Mouse (Mus musculus): ENCODE results near the gene Syf2. TPM values are rescaled to one million over a fixed set of nuclear protein-coding genes. Genes with fewer than 3 reads are reported as not detected.
"Not testable (repeated sequence)": the region's sequence is repeated elsewhere in the genome, so short reads cannot be mapped to it uniquely, and the experiment has no call there.

Gene Syf2
- total RNA-seq (2015) (81.7 and 89.6 TPM in 2 replicates), total RNA-seq (2017) (286 and 343 TPM in 2 replicates)

- ATAC-seq (ENCODE audit: poor library complexity, severe bottlenecking), result peak; percentile 84
Observed at GRCm38 (mm10) chr4:134930684-134931481, at the start of gene Syf2. Gene Syf2, plus strand, starts transcription at chr4:134930898.

- ATAC-seq (ENCODE audit: poor library complexity, severe bottlenecking), result peak; percentile 75
Observed at GRCm38 (mm10) chr4:134883266-134883665, 47.4 kb upstream of the Syf2 start.

GRCm38 (mm10) chr4:134883808-134884207, 46.9 kb upstream of the Syf2 start:
- no peak for ATAC-seq (ENCODE audit: poor library complexity, severe bottlenecking)

- no peak for ATAC-seq (ENCODE audit: poor library complexity, severe bottlenecking)
Observed at GRCm38 (mm10) chr4:134884364-134884763, 46.3 kb upstream of the Syf2 start.

- ATAC-seq (ENCODE audit: poor library complexity, severe bottlenecking), result no peak
Observed at GRCm38 (mm10) chr4:134892096-134892495, 38.6 kb upstream of the Syf2 start.

GRCm38 (mm10) chr4:134897256-134897655, 33.4 kb upstream of the Syf2 start:
- ATAC-seq (ENCODE audit: poor library complexity, severe bottlenecking), result no peak

- ATAC-seq (ENCODE audit: poor library complexity, severe bottlenecking), result no peak
Observed at GRCm38 (mm10) chr4:134901126-134901525, 29.6 kb upstream of the Syf2 start.

GRCm38 (mm10) chr4:134903046-134903445, 27.7 kb upstream of the Syf2 start:
- no peak for ATAC-seq (ENCODE audit: poor library complexity, severe bottlenecking)

- ATAC-seq (ENCODE audit: poor library complexity, severe bottlenecking), result not testable (repeated sequence)
Observed at GRCm38 (mm10) chr4:134911406-134911805, 19.3 kb upstream of the Syf2 start.

GRCm38 (mm10) chr4:134913413-134913812, 17.3 kb upstream of the Syf2 start:
- ATAC-seq (ENCODE audit: poor library complexity, severe bottlenecking), result peak; percentile 35; the same call in 1 of the 2 replicates

GRCm38 (mm10) chr4:134914122-134914863, 16.4 kb upstream of the Syf2 start:
- ATAC-seq (ENCODE audit: poor library complexity, severe bottlenecking), result peak; percentile 68

- ATAC-seq (ENCODE audit: poor library complexity, severe bottlenecking), result peak; percentile 86
Observed at GRCm38 (mm10) chr4:134914864-134915209, 15.9 kb upstream of the Syf2 start, which contains the start of gene Tmem50a. Gene Tmem50a, minus strand, starts transcription at chr4:134915024.

GRCm38 (mm10) chr4:134915223-134916050, 15.3 kb upstream of the Syf2 start:
- no peak for ATAC-seq (ENCODE audit: poor library complexity, severe bottlenecking)

- no peak for ATAC-seq (ENCODE audit: poor library complexity, severe bottlenecking)
Observed at GRCm38 (mm10) chr4:134917194-134917593, 13.5 kb upstream of the Syf2 start.

- ATAC-seq (ENCODE audit: poor library complexity, severe bottlenecking), result no peak
Observed at GRCm38 (mm10) chr4:134918381-134918780, 12.3 kb upstream of the Syf2 start.

GRCm38 (mm10) chr4:134919733-134920540, 10.8 kb upstream of the Syf2 start:
- peak; percentile 51 for ATAC-seq (ENCODE audit: poor library complexity, severe bottlenecking)

- no peak for ATAC-seq (ENCODE audit: poor library complexity, severe bottlenecking)
Observed at GRCm38 (mm10) chr4:134920631-134921030, 10.1 kb upstream of the Syf2 start.

- no peak for ATAC-seq (ENCODE audit: poor library complexity, severe bottlenecking)
Observed at GRCm38 (mm10) chr4:134921703-134922102, 9.0 kb upstream of the Syf2 start.

GRCm38 (mm10) chr4:134922111-134922924, 8.4 kb upstream of the Syf2 start:
- no peak for ATAC-seq (ENCODE audit: poor library complexity, severe bottlenecking)

- no peak for ATAC-seq (ENCODE audit: poor library complexity, severe bottlenecking)
Observed at GRCm38 (mm10) chr4:134922925-134923244, 7.8 kb upstream of the Syf2 start.

Data from megakaryocyte, adult 5-6 weeks (primary cell).